Mouse (Mus musculus) stomach, embryonic 14.5 days (tissue): ENCODE measurements around the gene Wdfy3. TPM values are rescaled to one million over a fixed set of nuclear protein-coding genes. Genes with fewer than 3 reads are reported as not detected.

Experiments
- ATAC-seq: fragments of 200-750 bp; cut with Nextera tagmentation; 2 replicates; pipeline ENCODE4 v1.8.0; 2017; ENCODE audit warnings: low read depth, moderate TSS enrichment; ENCODE audit not compliant: insufficient number of reproducible peaks, insufficient read depth, low FRiP score
- H3K27ac ChIP-seq: fragments of 300-500 bp; sonication (generic); 2 replicates; pipeline ENCODE4 v1.5.1; 2014; ENCODE audit warnings: mild to moderate bottlenecking, low read length, moderate library complexity, mixed read lengths
- H3K27me3 ChIP-seq: fragments of 300-500 bp; sonication (generic); 2 replicates; pipeline ENCODE4 v1.6.1; 2014; ENCODE audit warnings: low read length, control low read depth, mixed read lengths; ENCODE audit not compliant: control insufficient read depth, insufficient read depth
- H3K36me3 ChIP-seq: fragments of 300-500 bp; sonication (generic); 2 replicates; pipeline ENCODE4 v1.6.1; 2014; ENCODE audit warnings: mild to moderate bottlenecking, control low read depth, low read length, moderate library complexity, mixed read lengths; ENCODE audit not compliant: control insufficient read depth, insufficient read depth
- H3K4me1 ChIP-seq: fragments of 300-500 bp; sonication (generic); 2 replicates; pipeline ENCODE4 v1.6.1; 2014; ENCODE audit warnings: low read length, control low read depth, mixed read lengths; ENCODE audit not compliant: control insufficient read depth, insufficient read depth
- H3K4me2 ChIP-seq: fragments of 300-500 bp; sonication (generic); replicated peaks from 2 replicates; pipeline ENCODE4 v1.6.1; 2014; ENCODE audit warnings: low read depth, low read length, control low read depth
- H3K4me3 ChIP-seq: fragments of 300-500 bp; sonication (generic); 2 replicates; pipeline ENCODE4 v1.5.1; 2014; ENCODE audit warnings: low read depth, low read length, control low read depth
- H3K9ac ChIP-seq: fragments of 300-500 bp; sonication (generic); replicated peaks from 2 replicates; pipeline ENCODE4 v1.6.1; 2014; ENCODE audit warnings: low read depth, mild to moderate bottlenecking, control low read depth, low read length, moderate library complexity, mixed read lengths
- H3K9me3 ChIP-seq: fragments of 300-500 bp; sonication (generic); 2 replicates; pipeline ENCODE4 v1.6.1; 2016; ENCODE audit warnings: low read depth, low read length, control low read depth; ENCODE audit not compliant: control insufficient read depth
- WGBS: fragments of 180-500 bp; shearing (Covaris S2); extraction: QIAGEN DNeasy Blood & Tissue Kit; methylation state at CpG from one replicate; pipeline ENCODE4 v1.1.7; 2014; 5-methylcytosine and 5-hydroxymethylcytosine counted together
- polyA plus RNA-seq: library from polyadenylated mRNA; unstranded; fragments of >200 nt; fragmentation: Nextera tagmentation; extraction: Ambion mirVana; gene quantifications from 2 replicates; pipeline ENCODE4 v1.2.1, GENCODE M21; 2014

The Wdfy3 gene
- polyA plus RNA-seq, 1 experiment from 2014 or later, result 23.5 TPM

DNA sequence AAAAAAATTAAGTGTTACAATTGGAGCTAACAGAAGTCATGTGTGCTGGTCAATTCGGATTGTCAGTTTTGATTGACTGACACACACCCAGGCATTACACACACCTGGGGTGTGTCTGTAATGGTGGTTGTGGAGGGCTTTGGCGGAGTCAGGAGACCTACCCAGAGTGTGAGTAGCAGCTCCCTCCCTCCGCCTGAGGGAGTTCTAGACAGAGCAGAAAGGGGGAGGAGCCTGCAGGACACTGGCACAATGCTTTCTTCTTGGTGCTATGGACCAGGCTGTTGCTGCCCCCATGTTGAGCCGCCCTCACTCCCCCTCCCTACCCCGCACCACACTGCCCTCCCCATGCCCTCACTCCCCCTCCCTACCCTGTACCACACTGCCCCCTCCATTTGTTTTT, 279.2 kb downstream of the Wdfy3 start:
- no peak overlapping the region for H3K27ac ChIP-seq
- ATAC-seq, result no peak
- WGBS, result 70% methylated on average over 5 of the region's 5 CpGs

DNA sequence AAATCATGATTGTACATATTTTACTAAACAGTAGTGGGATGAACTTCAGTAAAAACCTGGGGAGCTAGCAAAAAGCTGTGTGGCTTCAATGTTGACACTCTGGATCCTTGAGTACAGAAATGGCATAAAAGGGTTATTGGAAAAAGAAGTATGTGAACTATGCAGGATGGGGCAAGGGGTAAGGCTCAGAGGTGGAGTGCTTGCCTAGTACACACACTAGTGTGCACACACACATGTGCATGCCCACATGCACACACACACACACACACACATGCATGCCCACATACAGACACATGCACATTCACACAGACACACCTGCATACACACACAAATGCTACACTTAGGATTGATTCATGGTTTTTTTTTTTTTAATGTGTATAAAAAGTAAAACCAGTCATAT, 280.0 kb downstream of the Wdfy3 start:
- H3K27me3 ChIP-seq, result no peaks in the 10 kb centered on the region
- H3K4me1 ChIP-seq, result 0 out of 2 replicates have a peak, but pooled peaks cover 3% of the 10 kb centered on the region
- no peaks in the 10 kb centered on the region for H3K36me3 ChIP-seq
- no peak overlapping the region for H3K4me2 ChIP-seq
- no peak for ATAC-seq
- no peak overlapping the region for H3K4me3 ChIP-seq
- no peaks in the 10 kb centered on the region for H3K9me3 ChIP-seq
- H3K9ac ChIP-seq, result no peak overlapping the region
- H3K27ac ChIP-seq, result no peak overlapping the region

More for the DNA sequence above, 279.2 kb downstream of the Wdfy3 start:
- H3K27me3 ChIP-seq, result no peaks in the 10 kb centered on the region
- H3K9ac ChIP-seq, result no peak overlapping the region
- H3K4me1 ChIP-seq, result 0 out of 2 replicates have a peak, but pooled peaks cover 3% of the 10 kb centered on the region
- no peaks in the 10 kb centered on the region for H3K9me3 ChIP-seq
- no peak overlapping the region for H3K4me2 ChIP-seq
- H3K4me3 ChIP-seq, result no peak overlapping the region
- no peaks in the 10 kb centered on the region for H3K36me3 ChIP-seq

DNA sequence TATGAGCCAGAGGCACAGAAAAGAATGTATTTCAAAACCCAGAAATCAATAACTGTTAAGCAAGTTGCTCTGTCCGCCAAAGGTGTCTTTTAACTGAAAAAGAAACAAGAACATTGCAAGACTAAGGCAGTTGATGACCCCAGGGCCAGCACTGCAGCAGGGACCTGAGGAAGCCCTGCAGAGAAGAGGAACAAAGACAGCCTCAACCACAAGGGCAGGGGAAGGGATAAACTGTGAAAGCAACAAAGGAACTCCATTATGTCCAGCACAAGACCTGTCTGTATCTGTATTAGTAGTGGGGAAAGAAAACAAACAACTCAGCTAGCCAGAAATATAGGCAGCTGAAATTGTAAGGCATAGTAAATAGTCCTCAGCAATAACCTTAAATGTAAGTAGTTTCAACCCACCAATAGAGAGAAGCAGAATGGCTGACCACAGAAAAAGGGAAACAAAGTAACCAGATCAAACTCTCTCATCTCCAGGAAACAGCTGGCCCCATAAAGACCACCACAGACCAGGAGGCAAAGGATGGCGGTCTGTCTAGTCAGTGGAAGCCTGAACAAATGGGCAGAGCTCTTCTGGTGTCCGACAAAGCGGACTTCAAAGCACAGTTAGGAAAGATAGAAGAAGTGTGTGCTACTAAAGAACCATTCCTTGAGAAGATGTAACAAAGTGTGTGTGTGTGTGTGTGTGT, 283.7 kb downstream of the Wdfy3 start:
- no peak overlapping the region for H3K4me2 ChIP-seq
- no peak overlapping the region for H3K27ac ChIP-seq
- H3K36me3 ChIP-seq, result no peaks in the 10 kb centered on the region
- 75% methylated on average over 4 of the region's 4 CpGs for WGBS
- ATAC-seq, result no peak
- no peaks in the 10 kb centered on the region for H3K9me3 ChIP-seq
- H3K27me3 ChIP-seq, result no peaks in the 10 kb centered on the region
- H3K4me1 ChIP-seq, result no peaks in the 10 kb centered on the region
- no peak overlapping the region for H3K4me3 ChIP-seq
- H3K9ac ChIP-seq, result no peak overlapping the region

GRCm38 (mm10) chr5:101784787-101785186, 284.9 kb downstream of the Wdfy3 start:
- ATAC-seq, result no peak
- WGBS, result 78% methylated on average over 2 of the region's 2 CpGs

GRCm38 (mm10) chr5:101784328-101784727, 285.4 kb downstream of the Wdfy3 start:
- WGBS, result 62% methylated on average over 3 of the region's 3 CpGs

More at GRCm38 (mm10) chr5:101784787-101785186, 284.9 kb downstream of the Wdfy3 start:
- no peaks in the 10 kb centered on the region for H3K4me1 ChIP-seq
- no peak overlapping the region for H3K27ac ChIP-seq
- no peak overlapping the region for H3K9ac ChIP-seq
- no peak overlapping the region for H3K4me2 ChIP-seq
- H3K36me3 ChIP-seq, result no peaks in the 10 kb centered on the region
- no peaks in the 10 kb centered on the region for H3K9me3 ChIP-seq
- no peak overlapping the region for H3K4me3 ChIP-seq
- no peaks in the 10 kb centered on the region for H3K27me3 ChIP-seq

More at GRCm38 (mm10) chr5:101784328-101784727, 285.4 kb downstream of the Wdfy3 start:
- H3K4me2 ChIP-seq, result no peak overlapping the region
- no peaks in the 10 kb centered on the region for H3K9me3 ChIP-seq
- H3K4me3 ChIP-seq, result no peak overlapping the region
- H3K9ac ChIP-seq, result no peak overlapping the region
- no peaks in the 10 kb centered on the region for H3K27me3 ChIP-seq
- no peak overlapping the region for H3K27ac ChIP-seq
- no peak for ATAC-seq
- no peaks in the 10 kb centered on the region for H3K4me1 ChIP-seq
- no peaks in the 10 kb centered on the region for H3K36me3 ChIP-seq
